Mouse (Mus musculus) megakaryocyte, embryonic 14.5 days (primary cell): ENCODE results near the gene Lad1. TPM values are rescaled to one million over a fixed set of nuclear protein-coding genes. Genes with fewer than 3 reads are reported as not detected.

ENCODE experiments used
- H3K27me3 ChIP-seq: replicated peaks from 2 replicates; pipeline ENCODE3; 2012; ENCODE audit warnings: inconsistent platforms
- H3K36me3 ChIP-seq: replicated peaks from 2 replicates; pipeline ENCODE3; 2012; ENCODE audit warnings: low read length, inconsistent platforms, mixed read lengths
- H3K4me1 ChIP-seq: 2 replicates; pipeline ENCODE4 v1.6.1; 2012; ENCODE audit warnings: inconsistent platforms
- H3K4me3 ChIP-seq: replicated peaks from 2 replicates; pipeline ENCODE3; 2012; ENCODE audit warnings: moderate library complexity, mild to moderate bottlenecking, inconsistent platforms
- H3K9me3 ChIP-seq: 2 replicates; pipeline ENCODE4 v1.6.1; 2012; ENCODE audit warnings: inconsistent platforms
- FLI1 ChIP-seq: IDR thresholded peaks from 2 replicates; pipeline ENCODE4 v1.6.1; 2012; ENCODE audit warnings: low read length, inconsistent platforms, mixed read lengths
- GATA1 ChIP-seq: IDR thresholded peaks from 3 replicates; pipeline ENCODE4 v1.6.1; 2012; ENCODE audit warnings: mixed read lengths, low read length, inconsistent platforms, borderline replicate concordance
- polyA plus RNA-seq: library from polyadenylated mRNA; stranded (reverse); fragments of >175 nt; gene quantifications from 2 replicates; pipeline ENCODE4 v1.2.3, GENCODE M21; 2012; ENCODE audit warnings: low replicate concordance; ENCODE audit not compliant: insufficient read depth

Lad1 gene
- polyA plus RNA-seq, 1 experiment, result 0.07 TPM

DNA sequence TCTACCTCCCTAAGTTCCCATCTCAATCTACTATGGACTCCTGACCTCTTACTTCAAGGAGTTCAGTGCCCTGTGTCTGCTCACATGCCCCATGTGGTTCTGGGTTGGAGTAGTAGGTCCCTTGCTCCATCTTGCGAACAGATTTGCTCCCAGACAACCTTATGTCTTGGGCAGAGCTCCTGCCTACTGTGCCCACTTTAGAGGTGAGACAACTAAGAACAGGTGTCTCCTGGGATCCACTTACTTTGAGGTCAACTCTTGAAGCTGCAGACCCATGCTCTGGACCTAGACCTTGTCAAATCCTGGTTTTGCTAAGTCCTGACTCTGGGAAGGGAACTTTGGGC lies 36.9 kb downstream of the Lad1 start:
- H3K4me1 ChIP-seq, result peaks cover 25% of the 10 kb centered on the region
- H3K36me3 ChIP-seq, result no peaks in the 10 kb centered on the region
- peaks cover 72% of the 10 kb centered on the region for H3K27me3 ChIP-seq
- TF ChIP-seq GATA1, result no peak
- TF ChIP-seq FLI1, result no peak
- H3K4me3 ChIP-seq, result no peak overlapping the region
- H3K9me3 ChIP-seq, result peaks cover 5% of the 10 kb centered on the region; the same call in 1 of the 2 replicates

DNA sequence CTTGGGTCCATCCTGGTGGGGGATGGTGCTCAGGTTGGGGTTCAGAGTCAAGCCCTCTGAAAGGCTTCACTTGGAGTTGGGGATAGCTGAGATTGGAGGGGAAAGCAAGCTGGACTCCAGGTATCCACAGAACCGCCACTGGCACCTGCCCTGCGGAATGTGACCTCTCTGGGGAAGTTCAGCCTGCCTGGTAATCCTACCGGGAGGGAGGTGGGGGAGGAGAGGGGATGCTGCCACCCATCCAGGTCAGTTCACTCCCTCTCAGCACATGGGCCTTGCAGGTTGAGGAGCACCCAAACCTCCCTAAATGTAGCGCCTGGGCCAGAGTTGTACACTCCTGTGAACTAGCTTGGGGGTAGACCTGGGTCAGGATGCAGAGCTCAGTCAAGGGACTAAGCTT lies 37.7 kb downstream of the Lad1 start:
- Histone ChIP-seq H3K27me3 (peaks cover 71% of the 10 kb centered on the region), H3K36me3 (no peaks in the 10 kb centered on the region), H3K4me3 (no peak overlapping the region), H3K4me1 (peaks cover 20% of the 10 kb centered on the region), H3K9me3 (peaks cover 6% of the 10 kb centered on the region; the same call in 1 of the 2 replicates)
- TF ChIP-seq FLI1 (no peak), GATA1 (no peak)

DNA sequence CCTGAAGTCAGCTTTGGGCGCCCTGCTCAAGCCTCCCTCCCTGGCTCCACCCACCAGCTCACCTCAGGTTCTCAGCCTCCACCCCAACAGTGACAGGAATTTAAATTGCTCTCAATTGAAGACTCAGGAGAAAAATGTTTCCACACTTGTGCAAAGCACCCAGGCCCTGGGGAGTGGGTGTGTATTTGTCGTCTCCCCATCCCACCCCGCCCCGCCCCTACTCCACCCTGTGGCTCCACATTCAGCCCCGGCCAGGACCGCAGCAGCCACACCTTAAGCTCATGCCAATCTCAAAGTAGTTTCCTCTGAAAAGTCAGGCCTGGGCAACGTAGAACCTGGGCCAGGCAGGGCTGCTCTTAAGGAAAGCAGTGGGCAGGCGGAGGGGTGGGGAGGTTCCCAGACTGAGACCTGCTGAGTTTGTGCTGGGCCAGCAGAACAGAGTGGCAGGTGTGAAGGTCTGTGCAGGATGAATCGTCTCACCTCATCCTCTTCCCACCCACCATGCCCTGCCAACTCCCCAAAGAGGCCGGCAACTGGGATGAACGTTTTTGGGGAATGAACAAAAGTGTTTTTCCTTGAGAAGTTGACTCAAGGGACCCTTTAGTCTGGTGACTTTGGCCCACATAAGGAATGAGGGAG lies 38.9 kb downstream of the Lad1 start:
- H3K27me3 ChIP-seq, result peaks cover 73% of the 10 kb centered on the region

DNA sequence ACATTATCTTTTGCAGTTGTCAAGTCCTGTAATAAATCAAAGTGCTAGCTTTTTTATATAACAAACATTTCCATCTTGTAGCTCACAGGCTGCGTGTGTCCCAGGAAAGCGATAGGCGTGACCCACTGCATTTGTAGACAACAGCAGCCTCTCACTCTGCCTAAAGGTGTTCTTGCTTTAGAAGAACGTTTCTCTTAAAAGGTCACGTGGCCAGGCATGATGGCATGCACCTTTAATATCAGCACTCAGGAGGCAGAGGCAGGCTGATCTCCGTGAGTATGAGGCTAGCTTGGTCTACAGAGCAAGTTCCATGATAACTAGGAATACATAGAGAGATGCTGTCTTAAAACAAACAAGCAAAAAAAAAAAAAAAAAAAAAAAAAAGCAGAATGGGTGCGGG lies 40.1 kb downstream of the Lad1 start:
- no peak for TF ChIP-seq FLI1
- no peaks in the 10 kb centered on the region for H3K36me3 ChIP-seq
- H3K9me3 ChIP-seq, result peaks cover 6% of the 10 kb centered on the region; the same call in 1 of the 2 replicates
- no peak overlapping the region for H3K4me3 ChIP-seq
- peaks cover 18% of the 10 kb centered on the region for H3K4me1 ChIP-seq
- peaks cover 75% of the 10 kb centered on the region for H3K27me3 ChIP-seq

More for the DNA sequence above, 38.9 kb downstream of the Lad1 start:
- Histone ChIP-seq H3K4me3 (no peak overlapping the region), H3K4me1 (peaks cover 24% of the 10 kb centered on the region), H3K36me3 (no peaks in the 10 kb centered on the region), H3K9me3 (peaks cover 6% of the 10 kb centered on the region; the same call in 1 of the 2 replicates)
- no peak for TF ChIP-seq FLI1
- no peak for TF ChIP-seq GATA1

DNA sequence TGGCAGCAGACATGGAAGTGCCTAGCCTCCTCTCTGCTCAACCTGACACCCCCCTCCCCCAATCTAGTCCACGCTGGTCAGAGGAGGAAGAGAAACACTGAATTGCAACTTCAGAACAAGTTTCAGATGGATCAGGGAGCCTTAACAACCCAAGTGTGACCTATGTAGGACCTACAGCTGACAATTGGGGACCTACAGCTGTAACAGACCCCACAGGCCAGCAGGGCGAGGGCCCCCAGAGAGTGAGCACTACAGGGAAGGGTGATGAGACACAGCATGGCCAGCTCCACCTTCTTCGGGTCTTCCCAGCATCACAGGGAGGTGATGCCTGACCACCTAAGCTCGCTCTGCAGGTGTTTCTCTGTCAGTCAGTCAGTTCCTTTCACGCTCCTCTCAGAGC lies 42.7 kb downstream of the Lad1 start:
- Histone ChIP-seq H3K4me1 (peaks cover 19% of the 10 kb centered on the region), H3K27me3 (peaks cover 82% of the 10 kb centered on the region), H3K36me3 (no peaks in the 10 kb centered on the region), H3K9me3 (peaks cover 6% of the 10 kb centered on the region; the same call in 1 of the 2 replicates), H3K4me3 (no peak overlapping the region)
- TF ChIP-seq FLI1 (no peak), GATA1 (no peak)

DNA sequence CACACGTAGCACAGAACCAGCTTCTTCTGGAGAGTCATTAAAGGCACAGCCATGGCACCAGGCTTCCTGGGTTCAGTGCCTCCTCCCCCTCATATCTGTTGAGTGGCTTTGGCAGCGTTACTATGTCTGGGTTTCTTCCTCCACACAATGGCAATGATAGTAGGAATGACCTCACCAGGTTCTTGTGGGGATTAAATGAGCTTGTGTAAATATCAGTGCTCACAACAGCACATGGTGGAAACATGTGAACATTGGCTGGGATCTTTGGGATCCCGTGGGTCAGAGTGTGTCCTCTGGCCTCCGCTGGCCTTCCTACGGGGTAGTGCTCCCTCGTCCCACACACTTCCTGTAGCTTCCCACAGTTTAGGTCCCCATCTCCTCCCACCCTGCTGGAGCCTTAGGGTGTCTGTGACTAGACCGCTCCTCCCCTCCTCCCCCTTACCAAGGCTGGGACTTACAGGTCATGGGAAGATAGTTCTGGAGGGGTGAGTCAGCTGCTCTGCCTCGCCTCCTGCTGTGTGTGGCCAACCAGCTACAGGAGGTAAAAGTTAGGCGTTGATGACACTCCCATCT lies 43.7 kb downstream of the Lad1 start:
- no peak for TF ChIP-seq GATA1
- no peak for TF ChIP-seq FLI1
- Histone ChIP-seq H3K27me3 (peaks cover 81% of the 10 kb centered on the region), H3K4me3 (no peak overlapping the region), H3K36me3 (no peaks in the 10 kb centered on the region), H3K4me1 (peaks cover 19% of the 10 kb centered on the region), H3K9me3 (peaks cover 6% of the 10 kb centered on the region; the same call in 1 of the 2 replicates)

DNA sequence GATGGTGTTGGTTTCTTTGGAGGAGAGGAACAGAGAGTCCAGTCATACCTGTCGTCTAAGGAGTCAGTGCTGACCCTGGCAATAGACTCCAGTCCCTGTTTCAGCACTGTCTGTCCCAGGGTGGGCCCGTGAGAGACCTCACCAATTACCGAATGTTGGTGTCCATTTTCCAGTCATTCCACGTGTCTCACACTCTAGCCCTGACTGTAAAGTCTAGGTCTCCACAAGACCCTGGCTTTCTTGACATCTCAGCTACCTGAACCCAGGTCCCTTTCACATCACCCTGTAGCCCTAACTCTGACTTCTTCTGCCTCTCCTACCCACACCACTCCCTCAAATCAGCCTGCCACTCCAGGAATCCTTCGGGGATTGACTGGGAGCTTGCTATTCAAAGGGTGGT lies 44.2 kb downstream of the Lad1 start:
- H3K27me3 ChIP-seq, result peaks cover 79% of the 10 kb centered on the region
- H3K4me1 ChIP-seq, result peaks cover 19% of the 10 kb centered on the region
- no peaks in the 10 kb centered on the region for H3K36me3 ChIP-seq
- no peak overlapping the region for H3K4me3 ChIP-seq
- TF ChIP-seq FLI1 (no peak), GATA1 (no peak)
- peaks cover 6% of the 10 kb centered on the region; the same call in 1 of the 2 replicates for H3K9me3 ChIP-seq

DNA sequence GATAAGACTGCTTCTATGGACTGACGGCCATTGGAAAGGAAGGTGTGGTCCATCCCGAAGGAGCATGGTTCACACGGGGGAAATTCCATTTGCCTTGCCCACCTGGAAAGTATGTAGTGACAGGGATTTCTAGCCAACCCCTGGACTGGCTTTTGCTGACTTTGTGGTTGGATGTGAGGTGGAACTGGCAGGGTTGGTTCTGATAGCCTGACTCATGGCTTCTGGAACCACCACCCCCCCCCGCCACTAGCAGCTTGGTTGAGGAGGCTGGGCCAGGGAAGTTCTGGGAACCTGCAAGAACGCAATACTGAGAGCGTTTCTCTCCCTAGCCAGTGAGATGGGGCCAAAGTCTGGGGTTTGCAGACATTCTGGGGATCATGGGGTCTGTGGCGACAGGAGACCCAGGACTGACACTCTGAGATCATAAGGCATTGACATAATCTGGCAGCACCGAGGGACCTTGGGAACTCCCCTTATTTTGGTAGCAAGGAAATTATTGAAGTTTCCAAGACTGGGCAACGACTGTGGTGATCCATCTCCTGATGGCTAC lies 45.5 kb downstream of the Lad1 start:
- H3K27me3 ChIP-seq, result peaks cover 78% of the 10 kb centered on the region
- TF ChIP-seq FLI1 (no peak), GATA1 (no peak)
- no peaks in the 10 kb centered on the region for H3K36me3 ChIP-seq
- H3K4me1 ChIP-seq, result peaks cover 19% of the 10 kb centered on the region
- no peak overlapping the region for H3K4me3 ChIP-seq
- peaks cover 6% of the 10 kb centered on the region; the same call in 1 of the 2 replicates for H3K9me3 ChIP-seq

DNA sequence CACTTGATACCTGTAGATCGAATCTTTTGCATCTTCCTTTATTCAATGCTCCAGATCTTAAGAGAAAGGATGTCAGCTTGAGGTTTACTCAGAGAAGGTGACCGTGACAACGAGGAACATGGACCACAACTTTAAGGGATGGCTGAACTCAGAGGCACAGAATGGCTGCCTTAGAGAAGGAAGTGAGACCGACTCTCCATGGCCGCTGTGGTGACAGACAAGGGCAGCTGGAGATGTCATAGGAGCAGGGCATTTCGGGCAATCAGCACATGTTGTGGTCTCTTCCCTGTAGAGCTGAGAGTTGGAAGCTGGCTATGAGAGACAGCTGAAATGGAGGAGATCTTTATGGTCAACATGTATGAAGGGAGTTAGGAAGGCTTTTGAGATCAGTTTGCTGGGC lies 46.4 kb downstream of the Lad1 start:
- peaks cover 76% of the 10 kb centered on the region for H3K27me3 ChIP-seq
- TF ChIP-seq FLI1 (no peak), GATA1 (no peak)
- H3K4me3 ChIP-seq, result no peak overlapping the region
- peaks cover 13% of the 10 kb centered on the region for H3K4me1 ChIP-seq
- H3K9me3 ChIP-seq, result peaks cover 4% of the 10 kb centered on the region; the same call in 1 of the 2 replicates
- H3K36me3 ChIP-seq, result no peaks in the 10 kb centered on the region

DNA sequence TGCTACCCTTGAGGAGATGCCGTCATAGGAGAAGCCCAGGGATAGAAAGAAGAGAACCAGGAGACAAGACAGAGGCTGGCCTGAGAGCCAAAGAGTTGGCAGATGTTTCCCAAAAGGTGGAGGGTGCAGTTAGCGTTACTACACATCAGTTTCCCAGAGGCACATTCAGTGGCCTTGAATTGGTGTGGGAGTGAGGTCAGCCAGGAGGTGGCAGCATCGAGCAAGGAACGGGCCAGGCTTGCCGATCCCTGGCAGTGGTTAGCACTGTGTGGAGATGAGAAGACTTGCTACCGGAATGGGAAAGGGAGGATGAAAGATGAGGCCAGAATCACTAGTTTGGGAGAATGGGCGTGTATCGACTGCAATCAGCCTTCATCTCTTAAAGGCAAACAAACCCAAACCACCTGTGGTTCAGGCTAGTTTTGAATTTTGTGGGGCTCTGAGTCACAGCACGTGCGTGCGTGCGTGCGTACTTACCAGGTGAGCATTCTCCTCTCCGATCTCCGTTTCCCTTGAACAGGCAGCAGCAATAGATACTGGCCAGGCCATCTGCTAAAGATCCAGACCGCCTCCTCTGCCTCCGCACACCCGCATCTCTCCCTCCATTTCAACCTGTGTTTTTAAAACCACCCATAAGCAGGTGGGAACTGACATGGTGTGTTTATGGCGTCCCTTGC lies 47.3 kb downstream of the Lad1 start:
- no peak overlapping the region for H3K4me3 ChIP-seq
- H3K9me3 ChIP-seq, result no peaks in the 10 kb centered on the region
- H3K4me1 ChIP-seq, result peaks cover 12% of the 10 kb centered on the region
- no peaks in the 10 kb centered on the region for H3K36me3 ChIP-seq
- TF ChIP-seq FLI1 (no peak), GATA1 (no peak)
- H3K27me3 ChIP-seq, result peaks cover 76% of the 10 kb centered on the region
